Mouse (Mus musculus) forebrain, embryonic 12.5 days (tissue): Measurements from ENCODE around the gene Epha4. TPM values are rescaled to one million over a fixed set of nuclear protein-coding genes. Genes with fewer than 3 reads are reported as not detected.

ENCODE experiments used
- ATAC-seq: fragments of 200-750 bp; cut with Nextera tagmentation; 2 replicates; pipeline ENCODE4 v1.8.0; 2017; ENCODE audit warnings: moderate TSS enrichment; ENCODE audit not compliant: low FRiP score
- H3K27ac ChIP-seq: fragments of 300-500 bp; sonication (generic); 2 replicates; pipeline ENCODE4 v1.5.1; 2016; ENCODE audit warnings: mild to moderate bottlenecking
- H3K27me3 ChIP-seq: fragments of 300-500 bp; sonication (generic); 2 replicates; pipeline ENCODE4 v1.6.1; 2016; ENCODE audit warnings: mild to moderate bottlenecking
- H3K36me3 ChIP-seq: fragments of 300-500 bp; sonication (generic); replicated peaks from 2 replicates; pipeline ENCODE4 v1.6.1; 2016; ENCODE audit warnings: mild to moderate bottlenecking
- H3K4me1 ChIP-seq: fragments of 300-500 bp; sonication (generic); 2 replicates; pipeline ENCODE4 v1.6.1; 2016
- H3K4me2 ChIP-seq: fragments of 300-500 bp; sonication (generic); 2 replicates; pipeline ENCODE4 v1.6.1; 2016; ENCODE audit warnings: mild to moderate bottlenecking, moderate library complexity
- H3K4me3 ChIP-seq: fragments of 300-500 bp; sonication (generic); replicated peaks from 2 replicates; pipeline ENCODE4 v1.5.1; 2016; ENCODE audit warnings: mild to moderate bottlenecking
- H3K9ac ChIP-seq: fragments of 300-500 bp; sonication (generic); 2 replicates; pipeline ENCODE4 v1.6.1; 2016; ENCODE audit warnings: mild to moderate bottlenecking
- H3K9me3 ChIP-seq: fragments of 300-500 bp; sonication (generic); 2 replicates; pipeline ENCODE4 v1.6.1; 2016
- WGBS: fragments of 180-500 bp; shearing (Covaris S2); methylation state at CpG from one replicate; pipeline ENCODE4 v1.1.7; 2016; 5-methylcytosine and 5-hydroxymethylcytosine counted together
- polyA plus RNA-seq: library from polyadenylated mRNA; unstranded; fragments of >200 nt; fragmentation: Nextera tagmentation; extraction: Ambion mirVana; gene quantifications from 2 replicates; pipeline ENCODE4 v1.2.1, GENCODE M21; 2016

Epha4 gene
- polyA plus RNA-seq, 1 experiment from 2014 or later: 58.4 TPM

- WGBS: 96% methylated on average over 2 of the region's 2 CpGs
- Histone ChIP-seq H3K36me3 (peaks cover 4% of the 10 kb centered on the region; the same call in 1 of the 2 replicates), H3K4me1 (peaks cover 23% of the 10 kb centered on the region), H3K4me2 (no peak overlapping the region), H3K27me3 (no peaks in the 10 kb centered on the region), H3K9me3 (no peaks in the 10 kb centered on the region), H3K27ac (no peak overlapping the region), H3K9ac (no peak overlapping the region), H3K4me3 (no peak overlapping the region)
- ATAC-seq: no peak
These were observed 82.4 kb downstream of the Epha4 start for GRCm38 (mm10) chr1:77432489-77432888.

GRCm38 (mm10) chr1:77429174-77429573 lies 85.7 kb downstream of the Epha4 start:
- Histone ChIP-seq H3K4me1 (peaks cover 3% of the 10 kb centered on the region; the same call in 1 of the 2 replicates), H3K4me3 (no peak overlapping the region), H3K36me3 (peaks cover 24% of the 10 kb centered on the region), H3K27me3 (no peaks in the 10 kb centered on the region), H3K4me2 (no peak overlapping the region), H3K9me3 (no peaks in the 10 kb centered on the region), H3K9ac (no peak overlapping the region), H3K27ac (no peak overlapping the region)
- 53% methylated on average over 6 of the region's 6 CpGs for WGBS
- ATAC-seq: no peak

GRCm38 (mm10) chr1:77426956-77427355 lies 87.9 kb downstream of the Epha4 start:
- no peak overlapping the region for H3K9ac ChIP-seq
- H3K4me2 ChIP-seq: no peak overlapping the region
- ATAC-seq: no peak
- no peak overlapping the region for H3K4me3 ChIP-seq
- H3K27ac ChIP-seq: no peak overlapping the region
- H3K9me3 ChIP-seq: no peaks in the 10 kb centered on the region
- no peaks in the 10 kb centered on the region for H3K27me3 ChIP-seq
- peaks cover 7% of the 10 kb centered on the region; the same call in 1 of the 2 replicates for H3K4me1 ChIP-seq
- WGBS: 82% methylated on average over 6 of the region's 6 CpGs
- peaks cover 31% of the 10 kb centered on the region for H3K36me3 ChIP-seq

GRCm38 (mm10) chr1:77425171-77425570 lies 89.7 kb downstream of the Epha4 start:
- Histone ChIP-seq H3K9ac (no peak overlapping the region), H3K4me1 (peaks cover 15% of the 10 kb centered on the region), H3K9me3 (no peaks in the 10 kb centered on the region), H3K27ac (no peak overlapping the region), H3K4me3 (no peak overlapping the region), H3K4me2 (no peak overlapping the region), H3K27me3 (no peaks in the 10 kb centered on the region), H3K36me3 (peaks cover 26% of the 10 kb centered on the region)
- WGBS: 91% methylated on average over 3 of the region's 3 CpGs
- no peak for ATAC-seq

- H3K27ac ChIP-seq: no peak overlapping the region
- H3K4me2 ChIP-seq: no peak overlapping the region
- no peaks in the 10 kb centered on the region for H3K9me3 ChIP-seq
- ATAC-seq: no peak
- peaks cover 23% of the 10 kb centered on the region for H3K4me1 ChIP-seq
- no peak overlapping the region for H3K4me3 ChIP-seq
- WGBS: 84% methylated on average over 3 of the region's 3 CpGs
- H3K27me3 ChIP-seq: no peaks in the 10 kb centered on the region
- H3K9ac ChIP-seq: no peak overlapping the region
- peaks cover 21% of the 10 kb centered on the region for H3K36me3 ChIP-seq
These were observed 93.8 kb downstream of the Epha4 start for GRCm38 (mm10) chr1:77421081-77421480.

- no peaks in the 10 kb centered on the region for H3K9me3 ChIP-seq
- H3K36me3 ChIP-seq: peaks cover 14% of the 10 kb centered on the region; the same call in 1 of the 2 replicates
- no peak overlapping the region for H3K9ac ChIP-seq
- no peak overlapping the region for H3K4me3 ChIP-seq
- peaks cover 23% of the 10 kb centered on the region for H3K4me1 ChIP-seq
- no peaks in the 10 kb centered on the region for H3K27me3 ChIP-seq
- 54% methylated on average over 2 of the region's 2 CpGs for WGBS
- H3K27ac ChIP-seq: no peak overlapping the region
- no peak overlapping the region for H3K4me2 ChIP-seq
- no peak for ATAC-seq
These were observed 94.5 kb downstream of the Epha4 start for GRCm38 (mm10) chr1:77420348-77420747.

GRCm38 (mm10) chr1:77416872-77417271 lies 98.0 kb downstream of the Epha4 start:
- H3K4me1 ChIP-seq: peaks cover 29% of the 10 kb centered on the region
- no peaks in the 10 kb centered on the region for H3K9me3 ChIP-seq
- no peak overlapping the region for H3K27ac ChIP-seq
- no peak overlapping the region for H3K9ac ChIP-seq
- WGBS: 61% methylated on average over 4 of the region's 4 CpGs
- no peaks in the 10 kb centered on the region for H3K27me3 ChIP-seq
- H3K36me3 ChIP-seq: 0 out of 2 replicates have a peak, but pooled peaks cover 5% of the 10 kb centered on the region
- no peak overlapping the region for H3K4me3 ChIP-seq
- no peak overlapping the region for H3K4me2 ChIP-seq
- 0 out of 2 replicates have a peak, but pooled peaks have one; percentile 33 for ATAC-seq

GRCm38 (mm10) chr1:77412871-77413669 lies 101.8 kb downstream of the Epha4 start:
- Histone ChIP-seq H3K9me3 (no peaks in the 10 kb centered on the region), H3K36me3 (0 out of 2 replicates have a peak, but pooled peaks cover 3% of the 10 kb centered on the region), H3K4me3 (no peak overlapping the region), H3K4me2 (no peak overlapping the region), H3K27ac (0 out of 2 replicates have a peak overlapping the region, but pooled peaks have one; percentile 25), H3K9ac (no peak overlapping the region), H3K27me3 (no peaks in the 10 kb centered on the region), H3K4me1 (peaks cover 33% of the 10 kb centered on the region)
- ATAC-seq: no peak
- WGBS: 34% methylated on average over 9 of the region's 9 CpGs

GRCm38 (mm10) chr1:77412285-77412684 lies 102.6 kb downstream of the Epha4 start:
- Histone ChIP-seq H3K27ac (no peak overlapping the region), H3K9me3 (no peaks in the 10 kb centered on the region), H3K9ac (no peak overlapping the region), H3K27me3 (no peaks in the 10 kb centered on the region), H3K4me1 (peaks cover 40% of the 10 kb centered on the region), H3K4me2 (no peak overlapping the region), H3K36me3 (no peaks in the 10 kb centered on the region), H3K4me3 (no peak overlapping the region)
- ATAC-seq: no peak
- WGBS: 81% methylated on average over 13 of the region's 13 CpGs

GRCm38 (mm10) chr1:77411222-77411621 lies 103.7 kb downstream of the Epha4 start:
- H3K36me3 ChIP-seq: no peaks in the 10 kb centered on the region
- 91% methylated on average over 4 of the region's 4 CpGs for WGBS
- no peak for ATAC-seq
- H3K27ac ChIP-seq: no peak overlapping the region
- peaks cover 45% of the 10 kb centered on the region for H3K4me1 ChIP-seq
- H3K9me3 ChIP-seq: no peaks in the 10 kb centered on the region
- no peaks in the 10 kb centered on the region for H3K27me3 ChIP-seq
- no peak overlapping the region for H3K4me2 ChIP-seq
- no peak overlapping the region for H3K9ac ChIP-seq
- no peak overlapping the region for H3K4me3 ChIP-seq

- H3K4me1 ChIP-seq: peaks cover 45% of the 10 kb centered on the region
- ATAC-seq: no peak
- no peaks in the 10 kb centered on the region for H3K9me3 ChIP-seq
- 77% methylated on average over 2 of the region's 2 CpGs for WGBS
- no peak overlapping the region for H3K27ac ChIP-seq
- no peak overlapping the region for H3K9ac ChIP-seq
- no peaks in the 10 kb centered on the region for H3K36me3 ChIP-seq
- no peaks in the 10 kb centered on the region for H3K27me3 ChIP-seq
- no peak overlapping the region for H3K4me3 ChIP-seq
- no peak overlapping the region for H3K4me2 ChIP-seq
These were observed 104.2 kb downstream of the Epha4 start for GRCm38 (mm10) chr1:77410716-77411115.

GRCm38 (mm10) chr1:77410153-77410552 lies 104.7 kb downstream of the Epha4 start:
- Histone ChIP-seq H3K36me3 (no peaks in the 10 kb centered on the region), H3K4me2 (no peak overlapping the region), H3K9me3 (no peaks in the 10 kb centered on the region), H3K4me3 (no peak overlapping the region), H3K4me1 (peaks cover 49% of the 10 kb centered on the region), H3K9ac (no peak overlapping the region), H3K27ac (no peak overlapping the region), H3K27me3 (no peaks in the 10 kb centered on the region)
- 63% methylated on average over 3 of the region's 3 CpGs for WGBS
- no peak for ATAC-seq

GRCm38 (mm10) chr1:77409509-77409908 lies 105.4 kb downstream of the Epha4 start:
- peaks cover 53% of the 10 kb centered on the region for H3K4me1 ChIP-seq
- WGBS: 94% methylated on average over 8 of the region's 8 CpGs

More at GRCm38 (mm10) chr1:77409509-77409908, 105.4 kb downstream of the Epha4 start:
- no peak overlapping the region for H3K4me2 ChIP-seq
- no peaks in the 10 kb centered on the region for H3K27me3 ChIP-seq
- no peak overlapping the region for H3K9ac ChIP-seq
- no peaks in the 10 kb centered on the region for H3K36me3 ChIP-seq
- no peaks in the 10 kb centered on the region for H3K9me3 ChIP-seq
- no peak overlapping the region for H3K27ac ChIP-seq
- H3K4me3 ChIP-seq: no peak overlapping the region
- no peak for ATAC-seq
